Comparison of ENCODE assay signal across 9 mouse cellular contexts in the genomic region with DNA sequence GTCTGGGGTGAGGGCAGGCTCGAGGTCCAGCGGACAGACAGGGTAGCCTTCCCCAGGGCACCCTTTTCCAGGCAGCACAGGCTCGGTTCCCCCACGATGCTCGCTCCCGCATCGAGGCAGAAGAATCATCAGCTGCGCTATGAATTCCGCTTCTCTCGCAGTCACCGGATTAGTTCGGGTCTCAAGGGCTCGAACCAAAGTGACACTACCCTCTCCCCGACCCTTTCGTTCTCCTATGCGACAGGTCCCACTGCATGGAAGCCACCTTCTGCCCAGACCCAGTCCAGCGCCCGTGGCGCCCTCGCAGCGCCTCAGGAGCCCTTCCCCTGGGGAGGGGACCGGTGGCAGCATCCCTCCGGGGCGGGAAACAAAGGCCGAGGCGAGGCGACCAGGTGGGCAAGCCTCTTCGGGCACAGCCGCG. TPM values are rescaled to one million over a fixed set of nuclear protein-coding genes. Genes with fewer than 3 reads are reported as not detected.
A peak's percentile ranks its signal among the peaks of the same experiment; 100 is the strongest.
DNase-seq lines count a peak whose midpoint lies in the region; ATAC-seq and TF ChIP-seq lines count a peak whose summit lies in the region.
"Had no signal": no experiment of that assay in that cellular context is flagged by ENCODE, and none has a peak within 500 bp of the region (broad histone marks: within the 10 kb centered on the region; RNA-seq: fewer than 3 reads in every experiment).

No protein-coding gene starts in this region.

- peaks cover 19% of the 10 kb centered on the region for H3K27me3 ChIP-seq in lung, postnatal 0 days (replicated peaks; ENCODE audit: insufficient read depth, low read length)
- no peaks in the 10 kb centered on the region for H3K27me3 ChIP-seq in heart, postnatal 0 days (ENCODE audit: control insufficient read depth, insufficient read depth, low read length)
- peaks cover 47% of the 10 kb centered on the region for H3K27me3 ChIP-seq in midbrain, embryonic 10.5 days (ENCODE audit: low read depth, poor library complexity, severe bottlenecking)

- WGBS in lung, postnatal 0 days: under 1% methylated on average over 30 of the region's 30 CpGs
- WGBS in heart, postnatal 0 days: under 1% methylated on average over 30 of the region's 30 CpGs
- 0% methylated on average over 30 of the region's 30 CpGs for WGBS in midbrain, embryonic 10.5 days

- H3K4me1 ChIP-seq in lung, postnatal 0 days (ENCODE audit: insufficient read depth, low read depth, low read length): 0 out of 2 replicates have a peak, but pooled peaks cover 4% of the 10 kb centered on the region
- no peaks in the 10 kb centered on the region for H3K4me1 ChIP-seq in heart, postnatal 0 days (ENCODE audit: control insufficient read depth, insufficient read depth)
- peaks cover 41% of the 10 kb centered on the region for H3K4me1 ChIP-seq in midbrain, embryonic 10.5 days

- peak overlapping the region; percentile 36; the same call in 1 of the 2 replicates for H3K9ac ChIP-seq in lung, postnatal 0 days (replicated peaks; ENCODE audit: low read depth)
- peak overlapping the region; percentile 52 for H3K9ac ChIP-seq in heart, postnatal 0 days (replicated peaks; ENCODE audit: low read depth, low read length)

- H3K4me2 ChIP-seq in lung, postnatal 0 days (replicated peaks; ENCODE audit: low read depth, low read length): peak overlapping the region; percentile 86
- H3K4me2 ChIP-seq in heart, postnatal 0 days (ENCODE audit: low read depth, low read length): peak overlapping the region; percentile 80

- DNase-seq in embryo, embryonic 10 days (ENCODE audit: low spot score): peak; percentile 45
- DNase-seq in embryo, embryonic 9.5 days (ENCODE audit: extremely low spot score): no peak
- DNase-seq in lung, postnatal 0 days (ENCODE audit: low spot score): no peak
- no peak for DNase-seq in lung, postnatal 10 days
- DNase-seq in heart, postnatal 0 days (ENCODE audit: low spot score): no peak
- no peak for DNase-seq in midbrain, embryonic 10.5 days (ENCODE audit: low spot score)
- DNase-seq in adrenal gland, postnatal 25 days: no peak

- H3K4me3 ChIP-seq in lung, postnatal 0 days (ENCODE audit: low read depth, low read length): peak overlapping the region; percentile 57
- peak overlapping the region; percentile 57 for H3K4me3 ChIP-seq in heart, postnatal 0 days (ENCODE audit: low read depth, low read length)
- H3K4me3 ChIP-seq in midbrain, embryonic 10.5 days: peak overlapping the region; percentile 80

- no peaks in the 10 kb centered on the region for H3K9me3 ChIP-seq in lung, postnatal 0 days (ENCODE audit: low read length)
- H3K9me3 ChIP-seq in heart, postnatal 0 days (replicated peaks; ENCODE audit: control insufficient read depth, low read length): no peaks in the 10 kb centered on the region
- no peaks in the 10 kb centered on the region for H3K9me3 ChIP-seq in midbrain, embryonic 10.5 days (replicated peaks)

- no peaks in the 10 kb centered on the region for H3K36me3 ChIP-seq in lung, postnatal 0 days (ENCODE audit: insufficient read depth, low read length)
- H3K36me3 ChIP-seq in heart, postnatal 0 days (replicated peaks; ENCODE audit: control insufficient read depth, insufficient read depth, low read length): no peaks in the 10 kb centered on the region
- H3K36me3 ChIP-seq in midbrain, embryonic 10.5 days: no peaks in the 10 kb centered on the region

- TF ChIP-seq CTCF in lung, postnatal 0 days (IDR thresholded peaks at IDR 0.05): no peak
- TF ChIP-seq CTCF in heart, postnatal 0 days (IDR thresholded peaks at IDR 0.05; ENCODE audit: low read depth): no peak

- no peak overlapping the region for H3K27ac ChIP-seq in lung, postnatal 0 days (ENCODE audit: low read length)
- no peak overlapping the region for H3K27ac ChIP-seq in heart, postnatal 0 days (ENCODE audit: low read depth)
- H3K27ac ChIP-seq in midbrain, embryonic 10.5 days (replicated peaks): peak overlapping the region; percentile 83

- TF ChIP-seq EP300 in lung, postnatal 0 days (IDR thresholded peaks at IDR 0.05): no peak
- TF ChIP-seq EP300 in heart, postnatal 0 days (IDR thresholded peaks at IDR 0.05; ENCODE audit: low read depth): no peak

- ATAC-seq in lung, postnatal 0 days: peak; percentile 16
- peak; percentile 15 for ATAC-seq in heart, postnatal 0 days (ENCODE audit: insufficient read depth, low read depth)
- no peak for ATAC-seq in megakaryocyte-erythroid progenitor cell, adult 5-6 weeks (replicated peaks; ENCODE audit: low FRiP score, low TSS enrichment, poor library complexity, severe bottlenecking)

RNA-seq across cellular contexts. Expression of gene Tmem108, which starts 0.5 kb away (rescaled TPM):
- 7.3 and 9.3 TPM in 2 replicates for polyA plus RNA-seq in lung, postnatal 0 days (2015; fragmentation: Nextera tagmentation; extraction: Ambion mirVana)
- total RNA-seq in heart, postnatal 0 days (2014; rRNA removed; ENCODE audit: low replicate concordance): 25.1 and 49.7 TPM in 2 replicates
- 21.8 and 23.5 TPM in 2 replicates for polyA plus RNA-seq in heart, postnatal 0 days (2015; fragmentation: Nextera tagmentation; extraction: Ambion mirVana)
- 14.4 and 15.6 TPM in 2 replicates for polyA plus RNA-seq in midbrain, embryonic 10.5 days (2016; fragmentation: Nextera tagmentation; extraction: Ambion mirVana)
- total RNA-seq in adrenal gland, postnatal 25 days (2021): 2.7 and 4.4 TPM in 2 replicates
- 0.74 and 1.3 TPM in 2 replicates for total RNA-seq in megakaryocyte-erythroid progenitor cell, adult 5-6 weeks (2014; fragmentation: Nextera tagmentation)
- 0.38 TPM in 1 of 2 replicates, not detected in the other for total RNA-seq in megakaryocyte-erythroid progenitor cell, adult 5-6 weeks (2017)
- total RNA-seq: hematopoietic stem cell, adult 5-6 weeks had no signal
